Mouse (Mus musculus) thymus, postnatal 25 days (tissue): Measurements from ENCODE around the gene Inpp5a.

Experiments used
- DNase-seq: peaks from one replicate; pipeline ENCODE4 v3.0.0; 2022

The Inpp5a gene

GRCm38 (mm10) chr7:139544706-139545625, 156.1 kb downstream of the Inpp5a start:
- no peak for DNase-seq

- DNase-seq, result no peak
These were observed 158.4 kb downstream of the Inpp5a start for GRCm38 (mm10) chr7:139547325-139547724.

GRCm38 (mm10) chr7:139550086-139550783, 161.3 kb downstream of the Inpp5a start:
- DNase-seq, result no peak

GRCm38 (mm10) chr7:139551519-139551918, 162.6 kb downstream of the Inpp5a start:
- no peak for DNase-seq

- no peak for DNase-seq
These were observed 167.4 kb downstream of the Inpp5a start for GRCm38 (mm10) chr7:139556331-139556730.

GRCm38 (mm10) chr7:139556746-139557526, 168.0 kb downstream of the Inpp5a start:
- no peak for DNase-seq

GRCm38 (mm10) chr7:139559659-139560058, 170.8 kb downstream of the Inpp5a start:
- no peak for DNase-seq

- DNase-seq, result no peak
These were observed 174.5 kb downstream of the Inpp5a start for GRCm38 (mm10) chr7:139563425-139563824.

- no peak for DNase-seq
These were observed 175.3 kb downstream of the Inpp5a start for GRCm38 (mm10) chr7:139564161-139564560.

- no peak for DNase-seq
These were observed 177.1 kb downstream of the Inpp5a start for GRCm38 (mm10) chr7:139565998-139566397.

GRCm38 (mm10) chr7:139566533-139566932, 177.6 kb downstream of the Inpp5a start:
- DNase-seq, result no peak

- DNase-seq, result no peak
These were observed 181.9 kb downstream of the Inpp5a start for GRCm38 (mm10) chr7:139570788-139571187.

- DNase-seq, result no peak
These were observed 183.8 kb downstream of the Inpp5a start for GRCm38 (mm10) chr7:139572665-139573064.

GRCm38 (mm10) chr7:139576064-139576686, 187.3 kb downstream of the Inpp5a start:
- DNase-seq, result no peak

GRCm38 (mm10) chr7:139579261-139579905, 190.5 kb downstream of the Inpp5a start:
- DNase-seq, result no peak

GRCm38 (mm10) chr7:139580851-139581775, 192.2 kb downstream of the Inpp5a start:
- no peak for DNase-seq

- no peak for DNase-seq
These were observed 193.1 kb downstream of the Inpp5a start for GRCm38 (mm10) chr7:139581801-139582571.

- no peak for DNase-seq
These were observed 193.7 kb downstream of the Inpp5a start, which contains the start of gene Nkx6-2 for GRCm38 (mm10) chr7:139582595-139582994. Gene Nkx6-2 (minus strand): TSS chr7:139582797.

- no peak for DNase-seq
These were observed 194.3 kb downstream of the Inpp5a start for GRCm38 (mm10) chr7:139583094-139583737.
